Mouse (Mus musculus): ENCODE measurements around the gene Dpp6. TPM values are rescaled to one million over a fixed set of nuclear protein-coding genes. Genes with fewer than 3 reads are reported as not detected.

The Dpp6 gene
- polyA plus RNA-seq, 1 experiment from 2014 or later, result 0.17 TPM

GRCm38 (mm10) chr5:27413023-27413422 is 596.0 kb downstream of the Dpp6 start:
- no peak for ATAC-seq (ENCODE audit: low read depth)
- H3K9ac ChIP-seq (ENCODE audit: low read depth, low read length), result no peak overlapping the region
- H3K36me3 ChIP-seq (ENCODE audit: control insufficient read depth, insufficient read depth), result no peaks in the 10 kb centered on the region
- H3K27ac ChIP-seq (ENCODE audit: low read length), result no peak overlapping the region
- no peaks in the 10 kb centered on the region for H3K27me3 ChIP-seq (ENCODE audit: control insufficient read depth, insufficient read depth, low read depth, low read length)
- no peaks in the 10 kb centered on the region for H3K9me3 ChIP-seq (replicated peaks; ENCODE audit: control insufficient read depth, low read length)
- 45% methylated on average over 3 of the region's 3 CpGs for WGBS (ENCODE audit: insufficient replicate concordance)
- no peaks in the 10 kb centered on the region for H3K4me1 ChIP-seq (ENCODE audit: control insufficient read depth, low read depth, low read length)
- no peak overlapping the region for H3K4me2 ChIP-seq (ENCODE audit: low read depth, low read length)
- no peak overlapping the region for H3K4me3 ChIP-seq (ENCODE audit: low read depth, low read length)

GRCm38 (mm10) chr5:27415518-27415917 is 598.5 kb downstream of the Dpp6 start:
- H3K36me3 ChIP-seq (ENCODE audit: control insufficient read depth, insufficient read depth), result no peaks in the 10 kb centered on the region
- no peak overlapping the region for H3K4me3 ChIP-seq (ENCODE audit: low read depth, low read length)
- no peaks in the 10 kb centered on the region for H3K4me1 ChIP-seq (ENCODE audit: control insufficient read depth, low read depth, low read length)
- H3K4me2 ChIP-seq (ENCODE audit: low read depth, low read length), result no peak overlapping the region
- no peak for ATAC-seq (ENCODE audit: low read depth)
- H3K9me3 ChIP-seq (replicated peaks; ENCODE audit: control insufficient read depth, low read length), result no peaks in the 10 kb centered on the region
- 65% methylated on average over 4 of the region's 4 CpGs for whole genome bisulfite sequencing (ENCODE audit: insufficient replicate concordance)
- no peaks in the 10 kb centered on the region for H3K27me3 ChIP-seq (ENCODE audit: control insufficient read depth, insufficient read depth, low read depth, low read length)
- H3K27ac ChIP-seq (ENCODE audit: low read length), result no peak overlapping the region
- no peak overlapping the region for H3K9ac ChIP-seq (ENCODE audit: low read depth, low read length)

- H3K9me3 ChIP-seq (replicated peaks; ENCODE audit: control insufficient read depth, low read length), result no peaks in the 10 kb centered on the region
- WGBS (ENCODE audit: insufficient replicate concordance), result 58% methylated on average over 4 of the region's 4 CpGs
- no peak overlapping the region for H3K4me3 ChIP-seq (ENCODE audit: low read depth, low read length)
- no peak overlapping the region for H3K27ac ChIP-seq (ENCODE audit: low read length)
- H3K4me1 ChIP-seq (ENCODE audit: control insufficient read depth, low read depth, low read length), result no peaks in the 10 kb centered on the region
- H3K36me3 ChIP-seq (ENCODE audit: control insufficient read depth, insufficient read depth), result no peaks in the 10 kb centered on the region
- no peak overlapping the region for H3K4me2 ChIP-seq (ENCODE audit: low read depth, low read length)
- no peaks in the 10 kb centered on the region for H3K27me3 ChIP-seq (ENCODE audit: control insufficient read depth, insufficient read depth, low read depth, low read length)
- no peak overlapping the region for H3K9ac ChIP-seq (ENCODE audit: low read depth, low read length)
- ATAC-seq (ENCODE audit: low read depth), result no peak
Observed at GRCm38 (mm10) chr5:27416571-27416970, 599.6 kb downstream of the Dpp6 start.

- WGBS (ENCODE audit: insufficient replicate concordance), result 50% methylated on average over 7 of the region's 7 CpGs
- H3K9ac ChIP-seq (ENCODE audit: low read depth, low read length), result no peak overlapping the region
- no peak overlapping the region for H3K4me2 ChIP-seq (ENCODE audit: low read depth, low read length)
- H3K9me3 ChIP-seq (replicated peaks; ENCODE audit: control insufficient read depth, low read length), result no peaks in the 10 kb centered on the region
- H3K27me3 ChIP-seq (ENCODE audit: control insufficient read depth, insufficient read depth, low read depth, low read length), result no peaks in the 10 kb centered on the region
- H3K36me3 ChIP-seq (ENCODE audit: control insufficient read depth, insufficient read depth), result no peaks in the 10 kb centered on the region
- no peaks in the 10 kb centered on the region for H3K4me1 ChIP-seq (ENCODE audit: control insufficient read depth, low read depth, low read length)
- no peak overlapping the region for H3K27ac ChIP-seq (ENCODE audit: low read length)
- H3K4me3 ChIP-seq (ENCODE audit: low read depth, low read length), result no peak overlapping the region
- ATAC-seq (ENCODE audit: low read depth), result no peak
Observed at GRCm38 (mm10) chr5:27417398-27417797, 600.4 kb downstream of the Dpp6 start.

- no peaks in the 10 kb centered on the region for H3K9me3 ChIP-seq (replicated peaks; ENCODE audit: control insufficient read depth, low read length)
- WGBS (ENCODE audit: insufficient replicate concordance), result 38% methylated on average over 1 of the region's 1 CpGs
- ATAC-seq (ENCODE audit: low read depth), result no peak
- H3K4me2 ChIP-seq (ENCODE audit: low read depth, low read length), result no peak overlapping the region
- no peak overlapping the region for H3K27ac ChIP-seq (ENCODE audit: low read length)
- no peaks in the 10 kb centered on the region for H3K4me1 ChIP-seq (ENCODE audit: control insufficient read depth, low read depth, low read length)
- no peaks in the 10 kb centered on the region for H3K27me3 ChIP-seq (ENCODE audit: control insufficient read depth, insufficient read depth, low read depth, low read length)
- no peak overlapping the region for H3K9ac ChIP-seq (ENCODE audit: low read depth, low read length)
- no peaks in the 10 kb centered on the region for H3K36me3 ChIP-seq (ENCODE audit: control insufficient read depth, insufficient read depth)
- H3K4me3 ChIP-seq (ENCODE audit: low read depth, low read length), result no peak overlapping the region
Observed at GRCm38 (mm10) chr5:27418856-27419255, 601.9 kb downstream of the Dpp6 start.

- Histone ChIP-seq H3K27ac (ENCODE audit: low read length) (no peak overlapping the region), H3K4me2 (ENCODE audit: low read depth, low read length) (no peak overlapping the region), H3K36me3 (ENCODE audit: control insufficient read depth, insufficient read depth) (no peaks in the 10 kb centered on the region), H3K4me3 (ENCODE audit: low read depth, low read length) (no peak overlapping the region), H3K4me1 (ENCODE audit: control insufficient read depth, low read depth, low read length) (no peaks in the 10 kb centered on the region), H3K9ac (ENCODE audit: low read depth, low read length) (no peak overlapping the region), H3K9me3 (replicated peaks; ENCODE audit: control insufficient read depth, low read length) (no peaks in the 10 kb centered on the region), H3K27me3 (ENCODE audit: control insufficient read depth, insufficient read depth, low read depth, low read length) (no peaks in the 10 kb centered on the region)
- WGBS (ENCODE audit: insufficient replicate concordance), result 42% methylated on average over 4 of the region's 4 CpGs
- ATAC-seq (ENCODE audit: low read depth), result no peak
Observed at GRCm38 (mm10) chr5:27421090-27421635, 604.2 kb downstream of the Dpp6 start.

GRCm38 (mm10) chr5:27423766-27424165 is 606.8 kb downstream of the Dpp6 start:
- Histone ChIP-seq H3K27ac (ENCODE audit: low read length) (no peak overlapping the region), H3K4me1 (ENCODE audit: control insufficient read depth, low read depth, low read length) (no peaks in the 10 kb centered on the region), H3K4me3 (ENCODE audit: low read depth, low read length) (no peak overlapping the region), H3K36me3 (ENCODE audit: control insufficient read depth, insufficient read depth) (no peaks in the 10 kb centered on the region), H3K4me2 (ENCODE audit: low read depth, low read length) (no peak overlapping the region), H3K27me3 (ENCODE audit: control insufficient read depth, insufficient read depth, low read depth, low read length) (no peaks in the 10 kb centered on the region), H3K9me3 (replicated peaks; ENCODE audit: control insufficient read depth, low read length) (no peaks in the 10 kb centered on the region), H3K9ac (ENCODE audit: low read depth, low read length) (no peak overlapping the region)
- ATAC-seq (ENCODE audit: low read depth), result no peak
- 43% methylated on average over 3 of the region's 3 CpGs for WGBS (ENCODE audit: insufficient replicate concordance)

GRCm38 (mm10) chr5:27424484-27425080 is 607.6 kb downstream of the Dpp6 start:
- no peaks in the 10 kb centered on the region for H3K36me3 ChIP-seq (ENCODE audit: control insufficient read depth, insufficient read depth)
- ATAC-seq (ENCODE audit: low read depth), result no peak
- no peak overlapping the region for H3K27ac ChIP-seq (ENCODE audit: low read length)
- H3K27me3 ChIP-seq (ENCODE audit: control insufficient read depth, insufficient read depth, low read depth, low read length), result no peaks in the 10 kb centered on the region
- WGBS (ENCODE audit: insufficient replicate concordance), result 42% methylated on average over 3 of the region's 3 CpGs
- no peak overlapping the region for H3K4me2 ChIP-seq (ENCODE audit: low read depth, low read length)
- no peaks in the 10 kb centered on the region for H3K9me3 ChIP-seq (replicated peaks; ENCODE audit: control insufficient read depth, low read length)
- H3K4me3 ChIP-seq (ENCODE audit: low read depth, low read length), result no peak overlapping the region
- no peaks in the 10 kb centered on the region for H3K4me1 ChIP-seq (ENCODE audit: control insufficient read depth, low read depth, low read length)
- H3K9ac ChIP-seq (ENCODE audit: low read depth, low read length), result no peak overlapping the region

- Histone ChIP-seq H3K27me3 (ENCODE audit: control insufficient read depth, insufficient read depth, low read depth, low read length) (no peaks in the 10 kb centered on the region), H3K36me3 (ENCODE audit: control insufficient read depth, insufficient read depth) (no peaks in the 10 kb centered on the region), H3K9me3 (replicated peaks; ENCODE audit: control insufficient read depth, low read length) (no peaks in the 10 kb centered on the region), H3K9ac (ENCODE audit: low read depth, low read length) (no peak overlapping the region), H3K27ac (ENCODE audit: low read length) (no peak overlapping the region), H3K4me3 (ENCODE audit: low read depth, low read length) (no peak overlapping the region), H3K4me1 (ENCODE audit: control insufficient read depth, low read depth, low read length) (no peaks in the 10 kb centered on the region), H3K4me2 (ENCODE audit: low read depth, low read length) (no peak overlapping the region)
- WGBS (ENCODE audit: insufficient replicate concordance), result 31% methylated on average over 1 of the region's 1 CpGs
- ATAC-seq (ENCODE audit: low read depth), result no peak
Observed at GRCm38 (mm10) chr5:27426200-27426599, 609.2 kb downstream of the Dpp6 start.

Data from liver, embryonic 16.5 days (tissue).